Mouse (Mus musculus) yolk sac, embryonic 10.5 days (tissue): Measurements from ENCODE around the gene Lyrm4.
A peak's percentile ranks its signal among the peaks of the same experiment; 100 is the strongest.

Source experiments
- DNase-seq: peaks from one replicate; pipeline ENCODE4 v3.0.0-alpha.2; 2017; ENCODE audit warnings: low spot score

Gene Lyrm4

DNA sequence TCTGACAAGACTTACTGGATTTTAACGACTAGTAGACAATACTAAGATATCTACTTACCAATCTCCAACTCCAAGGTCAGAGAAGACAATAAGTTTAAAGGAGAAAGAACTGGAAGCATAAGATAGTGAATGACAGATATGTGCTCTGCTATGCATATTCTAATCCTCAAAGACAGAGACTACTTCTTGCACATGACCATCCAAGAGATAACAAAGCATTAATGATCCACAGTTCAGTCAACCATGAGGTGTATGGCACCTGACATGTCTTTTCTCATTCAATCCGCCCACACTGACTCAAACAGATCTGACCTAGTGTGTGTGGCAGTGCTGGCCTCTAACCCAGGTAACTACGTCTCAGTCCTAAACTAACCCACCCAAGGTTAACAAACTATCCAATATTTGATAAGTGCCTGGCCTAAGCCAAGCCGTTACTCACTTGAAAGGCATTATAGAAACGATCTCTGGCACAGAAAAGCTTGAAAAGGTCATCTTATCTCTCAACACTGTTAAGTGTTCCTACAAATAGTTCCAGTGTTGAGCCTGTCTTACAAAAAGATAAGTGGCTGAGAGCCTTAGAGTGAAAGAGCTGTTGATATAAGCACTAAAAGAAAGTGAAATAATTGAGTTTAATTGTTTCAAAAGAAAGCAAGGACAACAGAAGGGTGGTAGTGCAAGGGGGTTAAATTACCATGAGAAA is 20.5 kb downstream of the Lyrm4 start:
- no peak for DNase-seq

DNA sequence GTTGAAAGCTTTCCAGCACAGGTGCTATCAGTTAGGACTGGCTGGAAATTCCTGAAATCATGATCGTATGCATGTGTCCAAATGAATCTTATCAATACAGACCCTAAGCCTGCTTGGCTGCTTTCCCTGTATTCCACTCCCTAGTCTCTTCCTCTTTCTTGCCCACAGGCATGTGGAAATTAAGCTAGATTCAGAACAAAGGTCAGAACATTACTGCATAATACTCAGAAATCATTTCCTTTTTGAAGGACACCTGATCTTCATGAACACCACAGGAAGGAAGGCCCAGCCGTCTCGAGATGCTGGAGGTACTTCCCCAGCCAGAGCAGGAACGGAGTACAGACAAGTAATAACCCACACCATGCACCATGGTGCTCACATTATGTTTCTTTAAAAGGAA is 29.2 kb downstream of the Lyrm4 start:
- no peak for DNase-seq

DNA sequence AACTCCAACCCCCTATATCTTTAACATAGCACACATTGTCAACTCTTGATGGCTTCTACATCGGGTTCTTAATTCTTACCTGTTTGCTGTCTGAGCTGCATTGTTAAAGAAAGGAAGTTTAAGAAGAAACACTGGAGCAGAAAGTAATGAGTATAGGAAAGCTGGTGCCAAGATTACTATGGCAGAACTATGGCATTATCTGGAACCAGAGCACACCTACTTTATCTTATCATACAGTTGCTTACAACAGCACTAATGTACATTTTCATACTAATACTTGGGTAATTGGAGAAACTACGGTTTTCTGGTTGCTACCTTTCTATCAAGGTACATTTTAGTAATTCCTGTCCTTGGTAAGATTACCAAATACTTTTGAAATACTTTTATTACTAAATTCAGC is 29.9 kb downstream of the Lyrm4 start:
- DNase-seq: no peak

DNA sequence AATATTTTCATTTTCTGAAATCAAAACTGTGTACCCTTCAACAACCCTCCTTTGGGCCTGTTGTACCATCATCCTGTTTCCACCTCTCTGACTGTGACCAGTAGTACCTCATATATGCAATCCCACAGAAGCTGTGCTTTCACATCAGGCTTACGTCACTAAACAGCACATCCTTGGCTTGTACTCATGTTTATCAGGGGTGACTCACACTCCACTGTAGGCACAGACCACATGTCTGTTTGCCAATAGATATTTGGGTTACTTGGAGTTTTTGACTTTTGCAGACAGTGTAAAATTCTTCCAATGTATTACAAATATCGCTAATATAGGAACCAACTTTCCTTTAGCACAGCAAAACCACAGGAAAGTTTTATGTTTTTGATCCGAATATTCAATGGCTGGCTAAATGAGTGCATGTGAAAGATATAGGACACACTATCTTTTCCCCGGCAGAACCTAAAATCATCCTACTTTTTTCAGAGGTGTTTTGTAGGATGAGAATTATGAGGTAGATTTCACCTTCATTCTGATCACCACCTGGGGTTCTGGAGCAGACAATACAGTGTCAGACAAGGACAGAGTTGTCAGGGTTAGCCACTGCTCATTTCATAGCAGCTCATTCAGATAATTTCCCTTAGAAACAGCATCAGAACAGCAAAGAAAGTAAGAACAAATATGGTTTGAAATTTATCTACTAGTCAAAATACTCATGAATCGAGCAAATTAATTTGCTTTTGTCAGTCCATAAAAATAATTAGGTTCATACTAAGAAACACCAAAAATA is 30.5 kb downstream of the Lyrm4 start:
- DNase-seq: no peak

DNA sequence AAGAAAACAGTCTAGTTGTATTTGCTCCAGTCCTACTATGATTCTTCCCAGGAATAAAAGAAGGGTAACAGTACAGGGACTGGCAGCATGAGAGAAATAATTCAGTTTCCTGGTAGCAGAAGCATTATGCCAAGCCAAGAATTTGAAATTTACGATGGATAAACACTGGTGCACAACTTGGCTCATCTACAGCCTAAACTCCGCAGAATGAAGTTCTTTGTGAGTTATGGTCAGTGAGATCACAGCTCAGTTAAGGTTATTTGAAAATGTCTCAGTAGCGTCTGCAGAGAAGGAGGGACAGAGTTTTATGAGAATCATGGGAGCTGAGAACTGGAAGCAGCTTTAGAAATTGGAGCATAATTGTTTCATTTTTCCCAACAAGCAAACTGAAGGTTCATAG is 31.4 kb downstream of the Lyrm4 start:
- no peak for DNase-seq

DNA sequence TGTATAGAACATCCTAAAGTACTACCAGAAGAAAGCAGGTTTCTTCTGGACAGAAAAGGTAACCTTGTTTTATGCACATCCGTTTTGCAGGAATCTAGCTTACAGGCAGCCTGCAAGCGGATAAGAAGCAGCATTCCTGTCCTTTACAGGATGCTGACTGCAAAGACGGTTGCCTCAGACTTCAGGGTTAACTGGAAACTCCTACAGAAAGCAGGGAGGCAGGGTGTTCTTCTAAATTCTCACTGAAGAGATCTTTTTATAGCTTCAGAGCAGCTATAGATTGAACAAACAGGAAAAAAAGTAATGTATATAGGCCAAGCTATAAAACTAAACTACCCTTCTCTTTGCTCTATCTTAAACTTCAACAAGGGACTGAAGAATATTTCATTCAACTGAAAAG is 32.6 kb downstream of the Lyrm4 start:
- DNase-seq: no peak

DNA sequence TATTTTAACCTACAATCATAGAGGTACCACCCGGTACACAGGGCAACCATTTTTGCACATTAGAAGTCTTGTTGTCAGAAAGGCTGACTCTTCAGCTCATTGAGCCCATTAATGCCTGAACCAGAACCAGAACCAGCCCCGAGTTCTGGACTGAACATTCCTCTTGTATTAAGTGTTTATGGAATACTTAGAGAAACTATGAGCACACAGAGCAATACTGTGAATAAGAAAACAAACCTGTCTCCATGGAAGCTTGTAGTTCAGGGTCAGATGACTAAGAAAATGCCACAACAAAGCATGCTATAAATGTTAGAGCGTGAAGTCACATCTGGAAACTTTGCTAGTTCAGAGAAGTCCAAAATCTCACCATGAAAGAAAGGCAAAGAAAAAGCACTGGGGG is 35.7 kb downstream of the Lyrm4 start:
- DNase-seq: no peak

DNA sequence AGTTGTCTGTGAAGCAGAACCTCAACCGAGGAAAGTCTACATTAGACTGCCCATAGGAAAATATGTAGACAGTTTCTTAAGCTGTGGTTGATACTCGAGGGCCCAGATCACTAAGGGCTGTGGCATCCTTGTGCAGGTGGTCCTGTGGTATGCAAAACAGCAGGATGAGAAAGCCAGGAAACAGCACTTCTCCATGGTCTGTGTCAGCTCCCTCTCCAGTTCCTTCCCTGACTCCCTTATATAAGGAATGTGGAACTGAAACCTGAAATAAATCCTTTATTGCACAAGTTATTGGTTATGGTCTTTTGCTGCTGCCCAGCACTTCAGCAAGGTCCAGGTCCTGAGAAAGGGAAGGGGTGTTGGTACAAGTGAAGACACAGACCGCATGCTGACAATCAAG is 42.8 kb downstream of the Lyrm4 start:
- no peak for DNase-seq

DNA sequence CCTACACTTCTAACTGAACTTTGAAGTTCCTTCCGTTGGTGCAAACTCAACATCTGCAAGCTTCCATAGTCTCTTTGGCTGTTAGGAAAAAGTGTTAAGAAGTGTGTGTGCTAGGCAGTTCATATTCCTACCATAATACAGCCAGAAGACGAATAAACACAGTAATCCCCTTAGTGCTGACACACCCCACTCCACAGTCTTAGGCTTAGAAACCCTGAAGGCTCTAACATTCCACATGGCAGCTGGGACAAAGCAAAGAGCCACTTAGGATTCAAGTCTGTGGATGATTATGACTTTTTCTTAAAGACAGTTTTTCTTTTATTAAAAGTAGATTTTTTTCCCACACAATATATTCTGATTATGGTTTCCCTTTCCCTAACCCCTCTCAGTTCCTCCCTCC is 50.6 kb downstream of the Lyrm4 start:
- DNase-seq: no peak

DNA sequence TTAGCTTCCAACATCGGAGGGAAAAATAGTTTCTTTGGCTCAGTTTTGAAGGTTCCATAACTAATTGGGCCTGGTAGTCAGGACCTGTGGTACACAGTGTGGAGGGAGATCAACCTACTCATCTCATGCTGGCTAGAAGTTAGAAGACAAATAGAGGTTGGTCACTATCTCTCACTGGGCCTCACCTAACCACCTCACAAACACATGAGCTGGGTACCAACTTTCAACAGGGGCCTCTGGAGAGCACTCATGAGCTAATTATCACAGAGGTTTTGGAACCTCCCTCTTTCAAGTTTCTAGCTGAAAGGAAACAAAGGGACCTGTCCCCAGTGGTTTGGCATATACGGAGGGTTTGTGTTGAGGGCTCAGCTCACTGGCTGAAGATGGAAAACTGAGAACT is 59.8 kb downstream of the Lyrm4 start:
- no peak for DNase-seq

DNA sequence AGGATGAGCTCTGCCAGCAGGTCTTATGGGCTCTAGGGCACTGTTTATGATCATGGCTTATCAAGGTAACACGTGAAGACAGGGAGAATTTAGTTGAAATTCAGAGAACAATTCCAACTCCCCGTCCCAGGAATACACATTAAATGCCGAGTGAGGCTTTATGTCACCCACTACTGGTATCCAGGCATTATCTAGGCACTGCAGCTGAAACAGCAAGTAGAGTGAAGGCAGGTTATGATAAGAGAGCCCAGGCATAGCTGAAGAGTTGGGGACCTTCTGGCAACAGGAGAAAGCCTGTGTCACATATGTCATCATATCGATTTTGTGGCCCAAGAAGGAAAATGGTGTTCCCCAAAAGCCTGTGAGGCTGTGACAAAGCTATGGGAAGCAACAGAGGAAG is 60.4 kb downstream of the Lyrm4 start:
- no peak for DNase-seq

DNA sequence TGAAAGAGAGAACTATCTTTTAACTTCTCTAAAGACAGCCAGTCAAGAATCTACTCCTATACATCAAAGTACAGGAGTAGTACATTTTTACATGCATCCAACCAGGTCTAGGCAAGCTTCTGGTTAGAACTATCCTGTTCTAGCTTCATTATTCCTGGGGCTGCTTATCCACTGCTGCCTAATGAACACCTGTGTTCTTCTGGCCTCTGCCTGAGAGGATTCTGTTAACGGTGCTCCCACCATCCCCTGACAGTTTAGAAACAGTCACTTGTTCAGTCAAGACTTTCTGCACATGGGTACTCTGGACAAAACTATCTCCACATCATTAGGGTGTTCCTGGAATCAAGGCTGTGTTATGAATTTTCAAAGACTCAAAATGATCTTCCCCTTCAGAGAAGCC is 60.8 kb downstream of the Lyrm4 start:
- DNase-seq: no peak

DNA sequence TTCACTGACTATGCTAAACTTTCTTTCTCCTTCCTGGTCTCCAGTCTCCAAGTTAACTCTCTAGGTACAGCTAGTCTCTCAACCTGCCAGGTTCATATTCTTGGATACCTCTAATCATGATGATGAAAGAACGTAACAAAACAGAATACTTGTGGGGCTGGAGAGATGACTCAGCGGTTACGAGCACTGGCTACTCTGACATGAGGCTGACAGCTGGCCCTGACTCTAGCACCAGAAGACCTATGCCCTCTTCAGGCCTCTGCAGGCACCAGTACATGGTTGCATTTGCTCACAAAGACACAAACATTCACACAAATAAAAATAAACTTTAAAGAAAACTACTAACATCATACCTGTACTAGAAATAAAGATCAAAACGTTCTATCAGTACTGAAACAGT is 81.8 kb downstream of the Lyrm4 start:
- DNase-seq: no peak

DNA sequence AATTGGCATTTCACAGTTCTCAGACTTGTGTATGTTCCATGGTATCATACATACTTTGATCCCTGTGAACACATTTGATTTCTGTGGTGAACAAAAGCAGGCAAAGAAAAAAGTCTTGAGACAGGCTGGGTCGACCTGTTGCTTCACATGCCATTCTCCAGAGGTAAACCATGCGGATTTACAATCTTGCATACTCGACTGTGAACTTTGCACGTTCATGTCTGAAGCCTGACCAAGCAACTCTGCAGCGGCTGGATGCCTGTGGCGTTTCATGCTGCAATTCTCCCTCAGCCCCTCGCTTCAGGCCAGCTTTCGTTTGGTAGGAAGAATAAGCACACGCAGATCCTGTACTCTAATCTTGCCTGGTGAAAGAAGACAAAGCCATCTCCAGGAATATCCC is 85.4 kb downstream of the Lyrm4 start:
- peak; percentile 53 for DNase-seq

DNA sequence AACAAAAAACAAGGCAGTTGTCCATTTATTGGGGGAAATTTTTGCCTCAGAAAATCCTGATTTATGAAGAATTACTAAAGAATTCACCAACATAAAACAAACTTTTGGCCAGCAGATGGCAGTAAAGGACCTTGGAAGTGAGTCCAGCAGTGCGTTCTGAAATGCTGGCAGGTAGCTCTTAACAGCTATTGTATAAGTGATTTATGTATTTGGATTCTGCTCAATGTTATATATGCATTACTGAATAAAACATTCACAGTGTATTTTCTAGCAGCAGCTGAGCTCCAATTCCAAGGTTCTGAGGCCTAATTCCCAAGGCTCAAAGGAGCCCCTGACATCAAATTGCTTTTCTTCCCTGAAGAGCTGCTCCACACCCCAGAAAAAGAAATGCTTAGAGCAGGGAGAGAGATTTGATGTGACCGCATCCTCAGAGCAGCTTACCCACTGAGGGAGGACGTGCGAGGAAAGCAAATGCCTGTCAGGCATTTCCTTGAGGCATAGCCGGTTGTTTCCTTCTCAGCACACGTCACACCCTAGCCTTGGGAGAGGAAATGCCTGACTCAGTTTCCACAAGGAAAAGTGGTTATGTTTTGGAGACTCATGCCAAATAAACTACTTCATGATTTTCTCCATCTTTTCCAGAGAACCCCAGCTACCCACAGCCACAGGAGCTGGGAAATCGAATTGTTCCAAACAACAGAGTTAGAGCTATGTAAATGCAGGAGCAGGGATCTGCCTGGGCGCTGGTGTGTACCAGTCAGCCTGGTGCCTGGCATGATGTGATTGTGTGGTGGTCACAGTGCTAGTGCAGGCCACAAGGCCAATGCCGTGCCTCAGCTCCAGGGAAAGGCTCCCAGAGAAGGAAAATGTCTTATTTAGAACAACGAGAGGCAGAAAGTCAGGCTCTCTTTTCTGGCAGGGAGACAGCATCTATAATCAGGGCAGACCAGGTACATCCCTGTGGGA is 97.7 kb downstream of the Lyrm4 start:
- peak; percentile 32 for DNase-seq

DNA sequence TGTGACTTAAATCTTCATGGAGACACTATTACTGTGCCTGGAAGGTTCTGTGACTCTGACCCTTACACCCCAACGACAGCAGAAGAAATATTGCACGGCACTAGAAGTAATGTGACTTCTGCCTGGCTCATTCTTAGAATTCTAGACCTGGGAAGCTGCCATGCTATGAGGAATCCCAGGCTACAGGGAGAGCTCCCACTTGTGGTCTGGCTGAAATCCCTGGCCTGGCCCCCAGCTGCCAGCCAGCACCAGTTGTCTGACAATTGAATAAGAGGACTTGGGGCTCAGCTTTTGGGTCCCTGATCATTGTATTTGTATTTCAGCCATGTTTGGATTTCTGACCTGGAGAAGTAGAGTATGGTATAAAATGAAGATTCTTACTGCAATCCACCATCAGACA is 99.3 kb downstream of the Lyrm4 start:
- DNase-seq: no peak

DNA sequence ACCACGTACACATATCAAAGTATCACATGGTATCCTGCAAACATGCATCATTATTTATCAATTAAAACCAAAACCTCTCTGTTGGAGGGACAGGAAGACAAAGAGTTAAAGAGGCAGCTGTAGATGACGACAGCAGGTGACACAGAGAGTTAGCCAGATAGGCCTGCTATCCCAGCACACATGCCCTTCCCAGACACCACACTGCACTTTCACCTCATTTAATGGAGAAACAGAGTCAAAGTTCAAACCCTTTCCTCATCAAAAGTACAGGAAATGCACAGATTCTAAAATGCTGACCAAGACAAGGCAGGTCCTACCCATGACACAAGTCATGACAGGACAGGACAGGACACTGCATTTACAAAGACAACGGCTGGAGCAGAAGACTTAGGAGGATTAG is 101.7 kb downstream of the Lyrm4 start:
- DNase-seq: peak; percentile 35

DNA sequence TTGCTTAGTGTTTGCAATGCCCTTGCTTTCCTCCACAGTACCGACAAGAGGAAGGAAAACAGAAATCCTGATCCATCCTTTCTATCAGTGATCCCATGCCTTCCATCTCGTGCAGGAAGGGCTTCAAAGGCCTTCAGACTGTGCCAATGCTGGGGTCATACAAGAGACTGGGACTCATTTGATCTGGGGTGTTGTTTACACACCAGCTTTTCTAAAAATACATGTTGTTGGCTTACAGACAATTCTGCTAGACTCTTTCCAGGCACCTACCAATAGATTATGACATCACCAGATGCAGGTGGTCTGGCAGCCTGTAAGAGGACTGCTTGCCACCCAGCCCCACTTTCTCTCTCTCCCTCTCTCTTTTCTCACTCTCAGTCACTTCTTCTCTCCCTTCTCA is 107.3 kb downstream of the Lyrm4 start:
- no peak for DNase-seq

DNA sequence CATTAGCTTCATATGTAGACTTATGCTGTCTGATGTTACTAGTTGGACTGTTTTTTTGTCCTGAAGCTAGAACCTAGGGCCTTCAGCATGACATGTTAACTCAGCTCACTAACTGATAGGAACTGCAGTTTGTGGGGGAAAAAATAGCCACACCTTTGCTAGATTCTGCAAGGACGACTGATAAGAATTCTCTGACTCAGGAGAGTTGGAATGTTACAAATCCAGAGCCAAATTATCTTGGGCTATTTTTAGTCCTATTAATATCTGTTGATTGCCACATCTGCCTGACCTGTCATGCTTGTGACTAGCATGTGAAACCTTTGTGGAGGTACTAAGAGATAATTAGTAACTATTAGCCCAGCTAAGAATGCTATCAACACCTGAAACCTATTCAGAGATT is 116.5 kb downstream of the Lyrm4 start:
- peak; percentile 9 for DNase-seq

DNA sequence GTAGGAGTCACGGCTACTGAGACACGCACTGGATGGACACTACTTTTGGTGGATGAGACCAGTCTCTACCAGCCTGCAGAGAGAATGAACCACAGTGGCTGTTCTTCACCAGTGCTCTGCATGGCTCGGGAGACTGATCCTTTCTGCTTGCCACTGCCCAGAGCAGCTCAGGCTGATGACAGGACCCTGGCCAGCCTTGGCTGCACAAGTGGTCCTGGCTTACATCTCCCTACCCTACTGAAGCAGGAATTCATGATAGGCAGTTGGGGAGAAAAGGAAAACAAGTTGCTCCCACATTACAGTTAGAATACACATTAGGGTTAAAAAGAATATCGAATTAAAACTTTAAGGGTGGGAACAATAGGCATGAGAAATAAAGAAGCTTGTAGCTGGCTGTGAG is 119.7 kb downstream of the Lyrm4 start:
- no peak for DNase-seq

DNA sequence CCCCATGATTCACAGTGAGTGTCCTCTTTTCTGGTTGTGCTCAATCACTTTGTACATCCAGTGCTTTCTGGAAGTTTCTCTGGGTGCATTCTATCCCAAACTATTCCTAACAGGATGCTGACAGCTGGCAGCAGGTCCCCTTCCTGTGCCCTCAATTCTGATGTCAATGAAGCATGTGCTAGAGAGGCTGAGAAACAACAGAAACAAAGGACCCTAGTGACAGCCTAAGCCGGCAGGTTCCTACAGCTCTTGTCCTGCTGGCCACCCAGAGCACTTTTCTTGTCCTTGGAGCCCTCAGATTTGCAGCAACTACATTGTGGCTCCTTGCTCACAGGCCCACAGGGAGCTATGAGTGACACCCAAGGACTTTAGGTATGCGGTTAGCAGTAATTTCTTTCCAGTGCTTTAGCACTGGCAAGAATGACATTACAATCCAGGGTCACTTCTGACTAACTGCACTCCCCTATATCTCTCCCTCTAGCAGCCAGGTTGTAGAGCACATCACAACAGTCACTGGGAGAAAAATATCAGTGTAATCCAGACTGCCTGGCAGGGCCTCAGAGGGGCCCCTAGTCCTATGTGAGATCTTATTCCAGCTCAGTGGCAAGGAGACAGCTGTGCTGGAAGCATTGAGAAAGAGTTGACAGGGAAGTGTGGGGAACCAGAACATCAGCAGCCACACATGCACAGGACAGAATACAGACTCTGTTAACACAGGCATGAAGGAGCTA is 121.5 kb downstream of the Lyrm4 start:
- DNase-seq: peak; percentile 8

DNA sequence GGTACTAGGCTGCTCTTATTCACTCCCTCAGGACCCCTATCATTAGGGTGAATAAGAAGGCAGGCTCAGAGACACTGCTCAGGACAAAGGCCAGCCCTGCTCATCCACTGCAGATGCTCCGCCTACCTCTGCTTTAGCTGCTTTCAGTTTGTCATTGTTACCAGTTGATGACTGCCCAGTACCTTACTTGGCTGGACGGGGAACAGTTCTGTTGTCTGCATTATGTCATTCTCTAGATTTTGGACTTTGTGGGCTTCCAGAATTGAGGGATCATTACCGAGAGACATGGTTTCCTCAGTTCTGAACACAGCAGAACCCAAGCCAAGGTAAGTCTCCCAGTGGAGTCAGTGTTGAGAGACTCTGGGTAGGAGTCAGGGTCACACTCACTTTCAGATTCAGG is 122.1 kb downstream of the Lyrm4 start:
- no peak for DNase-seq
